Mouse (Mus musculus) spleen, adult 2 months (tissue): ENCODE results near the gene Txk.

ENCODE experiments used
- CTCF ChIP-seq: fragments of 200-500 bp; IDR thresholded peaks from 2 replicates; pipeline ENCODE4 v1.5.1; 2011; ENCODE audit warnings: mild to moderate bottlenecking, inconsistent platforms; ENCODE audit not compliant: insufficient read depth, insufficient read length, insufficient replicate concordance; ENCODE audit errors: extremely low read depth
- POLR2A ChIP-seq: fragments of 200-500 bp; IDR thresholded peaks from 2 replicates; pipeline ENCODE4 v1.6.1; 2011; ENCODE audit warnings: low read depth, low read length, inconsistent platforms

- TF ChIP-seq CTCF (no peak), POLR2A (no peak)
Observed at GRCm38 (mm10) chr5:72656270-72656791, 96.2 kb downstream of the Txk start.
